Mouse (Mus musculus) small intestine, adult 2 months (tissue): ENCODE data around the gene Pam. TPM values are rescaled to one million over a fixed set of nuclear protein-coding genes. Genes with fewer than 3 reads are reported as not detected.

Experiments used
- H3K27ac ChIP-seq: fragments of 200-500 bp; 2 replicates; pipeline ENCODE4 v1.5.1; 2012; ENCODE audit warnings: low read depth, low read length, control low read depth, inconsistent platforms; ENCODE audit not compliant: insufficient read depth
- H3K27me3 ChIP-seq: fragments of 200-500 bp; 2 replicates; pipeline ENCODE4 v1.6.1; 2012; ENCODE audit warnings: mild to moderate bottlenecking, moderate library complexity, low read length, inconsistent platforms; ENCODE audit not compliant: control insufficient read depth, insufficient read depth
- H3K36me3 ChIP-seq: fragments of 200-500 bp; 2 replicates; pipeline ENCODE4 v1.6.1; 2012; ENCODE audit warnings: mild to moderate bottlenecking, low read length, control low read depth, inconsistent platforms; ENCODE audit not compliant: control insufficient read depth, insufficient read depth
- H3K4me1 ChIP-seq: fragments of 200-500 bp; 2 replicates; pipeline ENCODE4 v1.6.1; 2012; ENCODE audit warnings: low read length, inconsistent platforms, mixed read lengths; ENCODE audit not compliant: control insufficient read depth, insufficient read depth, insufficient read length
- H3K4me3 ChIP-seq: fragments of 200-500 bp; 2 replicates; pipeline ENCODE4 v1.5.1; 2012; ENCODE audit warnings: low read depth, mild to moderate bottlenecking, control low read depth, inconsistent platforms, low read length, moderate library complexity
- CTCF ChIP-seq: fragments of 200-500 bp; IDR thresholded peaks from 2 replicates; pipeline ENCODE4 v1.5.1; 2012; ENCODE audit warnings: low read depth, mild to moderate bottlenecking, control low read depth, inconsistent platforms, low read length, moderate library complexity, mixed read lengths; ENCODE audit not compliant: insufficient replicate concordance, insufficient read length; ENCODE audit errors: extremely low read depth
- POLR2A ChIP-seq: fragments of 200-500 bp; IDR thresholded peaks from 2 replicates; pipeline ENCODE4 v1.6.1; 2012; ENCODE audit warnings: low read depth, mild to moderate bottlenecking, control low read depth, inconsistent platforms, low read length, moderate library complexity
- WGBS: fragments of 180-500 bp; shearing (Covaris S2); methylation state at CpG from one replicate; pipeline ENCODE4 v1.1.7; 2018; 5-methylcytosine and 5-hydroxymethylcytosine counted together
- polyA plus RNA-seq: library from polyadenylated mRNA; depleted of rRNA; stranded (reverse); fragments of >200 nt; gene quantifications from 2 replicates; pipeline ENCODE4 v1.2.3, GENCODE M21; 2012

The Pam gene
- polyA plus RNA-seq, 1 experiment = 99.5 TPM

GRCm38 (mm10) chr1:97781674-97782073 lies 313.8 kb downstream of the Pam start:
- peaks cover 16% of the 10 kb centered on the region for H3K36me3 ChIP-seq
- TF ChIP-seq CTCF = no peak
- no peak for TF ChIP-seq POLR2A
- H3K4me1 ChIP-seq = no peaks in the 10 kb centered on the region
- no peak overlapping the region for H3K27ac ChIP-seq
- no peak overlapping the region for H3K4me3 ChIP-seq
- WGBS = 86% methylated on average over 7 of the region's 7 CpGs
- H3K27me3 ChIP-seq = no peaks in the 10 kb centered on the region

GRCm38 (mm10) chr1:97773973-97774372 lies 321.5 kb downstream of the Pam start:
- H3K27me3 ChIP-seq = no peaks in the 10 kb centered on the region
- TF ChIP-seq POLR2A (no peak), CTCF (no peak)
- H3K4me3 ChIP-seq = no peak overlapping the region
- WGBS = 97% methylated on average over 2 of the region's 2 CpGs
- peaks cover 11% of the 10 kb centered on the region for H3K36me3 ChIP-seq
- H3K4me1 ChIP-seq = no peaks in the 10 kb centered on the region; the same call in 1 of the 2 replicates
- no peak overlapping the region for H3K27ac ChIP-seq

GRCm38 (mm10) chr1:97773362-97773761 lies 322.1 kb downstream of the Pam start:
- 84% methylated on average over 6 of the region's 6 CpGs for WGBS
- Histone ChIP-seq H3K27me3 (no peaks in the 10 kb centered on the region), H3K4me3 (no peak overlapping the region)

GRCm38 (mm10) chr1:97771727-97772126 lies 323.7 kb downstream of the Pam start:
- 89% methylated on average over 5 of the region's 5 CpGs for WGBS
- Histone ChIP-seq H3K4me1 (peaks cover 3% of the 10 kb centered on the region; the same call in 1 of the 2 replicates), H3K27ac (no peak overlapping the region), H3K4me3 (no peak overlapping the region), H3K36me3 (0 out of 2 replicates have a peak, but pooled peaks cover 4% of the 10 kb centered on the region), H3K27me3 (no peaks in the 10 kb centered on the region)
- TF ChIP-seq POLR2A (no peak), CTCF (no peak)

More at GRCm38 (mm10) chr1:97773362-97773761, 322.1 kb downstream of the Pam start:
- Histone ChIP-seq H3K36me3 (peaks cover 10% of the 10 kb centered on the region), H3K4me1 (no peaks in the 10 kb centered on the region; the same call in 1 of the 2 replicates), H3K27ac (no peak overlapping the region)
- TF ChIP-seq CTCF = no peak
- no peak for TF ChIP-seq POLR2A

GRCm38 (mm10) chr1:97771118-97771517 lies 324.3 kb downstream of the Pam start:
- Histone ChIP-seq H3K27me3 (no peaks in the 10 kb centered on the region), H3K4me3 (no peak overlapping the region), H3K36me3 (0 out of 2 replicates have a peak, but pooled peaks cover 1% of the 10 kb centered on the region), H3K4me1 (peaks cover 3% of the 10 kb centered on the region; the same call in 1 of the 2 replicates), H3K27ac (no peak overlapping the region)
- WGBS = 33% methylated on average over 7 of the region's 7 CpGs
- TF ChIP-seq POLR2A (no peak), CTCF (no peak)

GRCm38 (mm10) chr1:97769904-97770753 lies 325.3 kb downstream of the Pam start, which contains the start of the genes Gin1 and Ppip5k2:
Gene Gin1 (plus strand): TSS chr1:97770172.
Gene Ppip5k2 (minus strand): TSS chr1:97770411.
- no peaks in the 10 kb centered on the region for H3K27me3 ChIP-seq
- H3K36me3 ChIP-seq = no peaks in the 10 kb centered on the region
- peak within 1 kb of the TSS; percentile 90 for H3K4me3 ChIP-seq
- WGBS = under 1% methylated on average over 66 of the region's 66 CpGs
- peak within 1 kb of the TSS; percentile 92 for H3K27ac ChIP-seq
- H3K4me1 ChIP-seq = peaks cover 5% of the 10 kb centered on the region; the same call in 1 of the 2 replicates
- TF ChIP-seq CTCF = peak; percentile 47; the same call in 1 of the 2 replicates
- peak; percentile 77; the same call in 1 of the 2 replicates for TF ChIP-seq POLR2A
